In genomic region chr9:110881953-110882352, GRCm38 (mm10) we compare ENCODE assay signal across 14 mouse cellular contexts. TPM values are rescaled to one million over a fixed set of nuclear protein-coding genes. Genes with fewer than 3 reads are reported as not detected.
DNase-seq lines count a peak whose midpoint lies in the region; ATAC-seq and TF ChIP-seq lines count a peak whose summit lies in the region.
"Had no signal": no experiment of that assay in that cellular context is flagged by ENCODE, and none has a peak within 500 bp of the region (broad histone marks: within the 10 kb centered on the region; RNA-seq: fewer than 3 reads in every experiment).

No protein-coding gene starts in this region.

- no peak overlapping the region for H3K9ac ChIP-seq in stomach, postnatal 0 days (ENCODE audit: low read length)
- H3K9ac ChIP-seq in forebrain, postnatal 0 days: no peak overlapping the region
- no peak overlapping the region for H3K9ac ChIP-seq in forebrain, embryonic 12.5 days
- H3K9ac ChIP-seq: limb, embryonic 12.5 days had no signal

- TF ChIP-seq CTCF in gastrocnemius, adult 2 months (IDR thresholded peaks at IDR 0.05): no peak
- TF ChIP-seq CTCF in stomach, postnatal 0 days (IDR thresholded peaks at IDR 0.05; ENCODE audit: low read depth): no peak
- no peak for TF ChIP-seq CTCF in forebrain, postnatal 0 days (IDR thresholded peaks at IDR 0.05; ENCODE audit: low read depth)

- no peaks in the 10 kb centered on the region for H3K27me3 ChIP-seq in stomach, postnatal 0 days (ENCODE audit: control insufficient read depth, insufficient read depth, low read length)
- H3K27me3 ChIP-seq in forebrain, postnatal 0 days (ENCODE audit: insufficient read depth, low read length): peaks cover 9% of the 10 kb centered on the region
- peaks cover 56% of the 10 kb centered on the region for H3K27me3 ChIP-seq in forebrain, embryonic 12.5 days

- no peak for TF ChIP-seq EP300 in stomach, postnatal 0 days (optimal IDR thresholded peaks at IDR 0.05)

- intact Hi-C loops in gastrocnemius, adult 2 months (cut with DNase I): loop anchor here (5.0 kb wide), 1 partner anchor 70 kb away; the partner anchor contains the start of gene Lrrc2
- intact Hi-C loops in gastrocnemius, postnatal 14 days (cut with DNase I; ENCODE audit: low total_unique reads): no loop called here

- peaks cover 5% of the 10 kb centered on the region; the same call in 1 of the 2 replicates for H3K4me1 ChIP-seq in stomach, postnatal 0 days (replicated peaks; ENCODE audit: control insufficient read depth, insufficient read depth)
- no peaks in the 10 kb centered on the region for H3K4me1 ChIP-seq in forebrain, postnatal 0 days (ENCODE audit: insufficient read depth)
- peaks cover 10% of the 10 kb centered on the region for H3K4me1 ChIP-seq in forebrain, embryonic 12.5 days

- H3K4me2 ChIP-seq in stomach, postnatal 0 days (replicated peaks; ENCODE audit: low read depth): peak overlapping the region; percentile 5; the same call in 1 of the 2 replicates
- H3K4me2 ChIP-seq in forebrain, postnatal 0 days (ENCODE audit: low read depth): no peak overlapping the region
- no peak overlapping the region for H3K4me2 ChIP-seq in forebrain, embryonic 12.5 days
- H3K4me2 ChIP-seq: limb, embryonic 12.5 days had no signal

- no peaks in the 10 kb centered on the region; the same call in 1 of the 2 replicates for H3K36me3 ChIP-seq in stomach, postnatal 0 days (ENCODE audit: control insufficient read depth, insufficient read depth, low read length)
- H3K36me3 ChIP-seq in forebrain, postnatal 0 days (ENCODE audit: insufficient read depth): no peaks in the 10 kb centered on the region
- no peaks in the 10 kb centered on the region for H3K36me3 ChIP-seq in forebrain, embryonic 12.5 days (replicated peaks)
- H3K36me3 ChIP-seq: limb, embryonic 12.5 days had no signal

- ATAC-seq in stomach, postnatal 0 days (ENCODE audit: low FRiP score, low TSS enrichment): no peak
- no peak for ATAC-seq in forebrain, postnatal 0 days
- no peak for ATAC-seq in forebrain, embryonic 12.5 days (ENCODE audit: low FRiP score)
- ATAC-seq: forebrain, embryonic 14.5 days had no signal

- no peaks in the 10 kb centered on the region for H3K9me3 ChIP-seq in stomach, postnatal 0 days (ENCODE audit: control insufficient read depth, low read length)
- no peaks in the 10 kb centered on the region for H3K9me3 ChIP-seq in forebrain, postnatal 0 days (ENCODE audit: low read length)
- H3K9me3 ChIP-seq in forebrain, embryonic 12.5 days: no peaks in the 10 kb centered on the region
- H3K9me3 ChIP-seq: limb, embryonic 12.5 days had no signal

- DNase-seq in gastrocnemius, adult 2 months: peak; percentile 52
- no peak for DNase-seq in gastrocnemius, postnatal 14 days
- DNase-seq in urinary bladder, postnatal 14 days (ENCODE audit: low spot score): peak; percentile 52
- DNase-seq in urinary bladder, adult 18-20 months (ENCODE audit: low spot score in 2 of 2): no peak
- peak; percentile 55 to 83 for DNase-seq in kidney, postnatal 25 days
- DNase-seq in stomach, postnatal 0 days (ENCODE audit: low spot score): no peak
- no peak for DNase-seq in forebrain, postnatal 0 days
- DNase-seq: cerebellum, adult 2 months; layer of hippocampus, adult 9-11 months had no signal

- H3K27ac ChIP-seq in gastrocnemius, adult 2 months: peak overlapping the region; percentile 91
- H3K27ac ChIP-seq in stomach, postnatal 0 days (replicated peaks): peak overlapping the region; percentile 88
- H3K27ac ChIP-seq in forebrain, postnatal 0 days (ENCODE audit: low read depth, low read length): no peak overlapping the region
- no peak overlapping the region for H3K27ac ChIP-seq in forebrain, embryonic 12.5 days
- H3K27ac ChIP-seq: limb, embryonic 12.5 days had no signal

- WGBS in stomach, postnatal 0 days: 60% methylated on average over 7 of the region's 7 CpGs
- WGBS in forebrain, postnatal 0 days: 78% methylated on average over 7 of the region's 7 CpGs
- WGBS in forebrain, embryonic 12.5 days: 74% methylated on average over 7 of the region's 7 CpGs

- H3K4me3 ChIP-seq in gastrocnemius, adult 2 months: peak overlapping the region; percentile 73
- no peak overlapping the region for H3K4me3 ChIP-seq in stomach, postnatal 0 days (ENCODE audit: low read depth, low read length)
- no peak overlapping the region for H3K4me3 ChIP-seq in forebrain, postnatal 0 days (ENCODE audit: low read depth, low read length)
- no peak overlapping the region for H3K4me3 ChIP-seq in forebrain, embryonic 12.5 days (replicated peaks)
- H3K4me3 ChIP-seq: limb, embryonic 12.5 days had no signal

RNA-seq across cellular contexts. Expression of gene Tmie, which starts 2.0 kb away (rescaled TPM):
- under 1 TPM; 0.41 to 0.70 TPM for total RNA-seq in gastrocnemius, adult 2 months (2021)
- total RNA-seq in gastrocnemius, postnatal 14 days (2021): under 1 TPM; 0.55 to 0.62 TPM
- 1.5 and 1.6 TPM in 2 replicates for polyA plus RNA-seq in stomach, postnatal 0 days (2015; fragmentation: Nextera tagmentation; extraction: Ambion mirVana)
- total RNA-seq in forebrain, postnatal 0 days (2014; rRNA removed): 2.5 and 5.3 TPM in 2 replicates
- 2.3 and 4.0 TPM in 2 replicates for polyA plus RNA-seq in forebrain, postnatal 0 days (2015; fragmentation: Nextera tagmentation; extraction: Ambion mirVana)
- 0.42 and 0.43 TPM in 2 replicates for polyA plus RNA-seq in forebrain, embryonic 12.5 days (2016; fragmentation: Nextera tagmentation; extraction: Ambion mirVana)
- polyA plus RNA-seq: C2C12 had no signal

RNA-seq across cellular contexts. Expression of gene Als2cl, which starts 2.3 kb away (rescaled TPM):
- total RNA-seq in gastrocnemius, adult 2 months (2021): 1 to 10 TPM; 3.7 to 7.5 TPM
- 1 to 10 TPM; 4.0 to 9.5 TPM for total RNA-seq in gastrocnemius, postnatal 14 days (2021)
- 5.5 and 6.1 TPM in 2 replicates for polyA plus RNA-seq in stomach, postnatal 0 days (2015; fragmentation: Nextera tagmentation; extraction: Ambion mirVana)
- total RNA-seq in forebrain, postnatal 0 days (2014; rRNA removed): 3.8 and 4.6 TPM in 2 replicates
- 0.49 and 1.6 TPM in 2 replicates for polyA plus RNA-seq in forebrain, postnatal 0 days (2015; fragmentation: Nextera tagmentation; extraction: Ambion mirVana)
- 1.2 and 1.7 TPM in 2 replicates for polyA plus RNA-seq in forebrain, embryonic 12.5 days (2016; fragmentation: Nextera tagmentation; extraction: Ambion mirVana)

RNA-seq across cellular contexts. Expression of gene Prss50, which starts 24.2 kb away (rescaled TPM):
- total RNA-seq in gastrocnemius, adult 2 months (2021): not detected
- not detected for total RNA-seq in gastrocnemius, postnatal 14 days (2021)
- 0.10 and 0.18 TPM in 2 replicates for polyA plus RNA-seq in stomach, postnatal 0 days (2015; fragmentation: Nextera tagmentation; extraction: Ambion mirVana)
- total RNA-seq in forebrain, postnatal 0 days (2014; rRNA removed): 0.24 TPM in 1 of 2 replicates, not detected in the other
- polyA plus RNA-seq in forebrain, postnatal 0 days (2015; fragmentation: Nextera tagmentation; extraction: Ambion mirVana): 0.54 and 0.63 TPM in 2 replicates
- 0.17 TPM in 1 of 2 replicates, not detected in the other for polyA plus RNA-seq in forebrain, embryonic 12.5 days (2016; fragmentation: Nextera tagmentation; extraction: Ambion mirVana)
- total RNA-seq: hematopoietic stem cell, adult 5-6 weeks had no signal
- polyA plus RNA-seq: forebrain, embryonic 14.5 days had no signal

RNA-seq across cellular contexts. Expression of gene Fam240a, which starts 34.7 kb away (rescaled TPM):
- total RNA-seq in gastrocnemius, adult 2 months (2021): 1 to 10 TPM in 1 of 2 experiments, not detected in 1; 2.4 TPM
- total RNA-seq in gastrocnemius, postnatal 14 days (2021): 1 to 10 TPM in 1 of 2 experiments, under 1 TPM in 1; 0.78 to 2.6 TPM
- not detected in 2 replicates for polyA plus RNA-seq in stomach, postnatal 0 days (2015; fragmentation: Nextera tagmentation; extraction: Ambion mirVana)
- total RNA-seq in forebrain, postnatal 0 days (2014; rRNA removed): 0.54 TPM in 1 of 2 replicates, not detected in the other
- 0.58 TPM in 1 of 2 replicates, not detected in the other for polyA plus RNA-seq in forebrain, postnatal 0 days (2015; fragmentation: Nextera tagmentation; extraction: Ambion mirVana)
- not detected in 2 replicates for polyA plus RNA-seq in forebrain, embryonic 12.5 days (2016; fragmentation: Nextera tagmentation; extraction: Ambion mirVana)
- total RNA-seq: hematopoietic stem cell, adult 5-6 weeks had no signal
- polyA plus RNA-seq: C2C12; cerebellum, adult 2 months; forebrain, embryonic 14.5 days; limb, embryonic 12.5 days had no signal

RNA-seq across cellular contexts. Expression of gene Prss46, which starts 37.6 kb away (rescaled TPM):
- not detected for total RNA-seq in gastrocnemius, adult 2 months (2021)
- not detected for total RNA-seq in gastrocnemius, postnatal 14 days (2021)
- polyA plus RNA-seq in stomach, postnatal 0 days (2015; fragmentation: Nextera tagmentation; extraction: Ambion mirVana): not detected in 2 replicates
- not detected in 2 replicates for total RNA-seq in forebrain, postnatal 0 days (2014; rRNA removed)
- polyA plus RNA-seq in forebrain, postnatal 0 days (2015; fragmentation: Nextera tagmentation; extraction: Ambion mirVana): 0.12 TPM in 1 of 2 replicates, not detected in the other
- not detected in 2 replicates for polyA plus RNA-seq in forebrain, embryonic 12.5 days (2016; fragmentation: Nextera tagmentation; extraction: Ambion mirVana)
- total RNA-seq: hematopoietic stem cell, adult 5-6 weeks had no signal
- polyA plus RNA-seq: cerebellum, adult 2 months; forebrain, embryonic 14.5 days; limb, embryonic 12.5 days had no signal

Comparison
In these comparisons a context has a peak if more than half of its experiments do, and no peak if none do; other contexts are left out.
1. DNase-seq: peak in gastrocnemius, adult 2 months (single experiment), urinary bladder, postnatal 14 days (single experiment) and kidney, postnatal 25 days (2 of 2); none in gastrocnemius, postnatal 14 days (single experiment), urinary bladder, adult 18-20 months (0 of 2), stomach, postnatal 0 days (single experiment) and forebrain, postnatal 0 days (single experiment).
2. H3K27ac ChIP-seq: peak in gastrocnemius, adult 2 months (single experiment) and stomach, postnatal 0 days (single experiment); none in forebrain, postnatal 0 days (single experiment) and forebrain, embryonic 12.5 days (single experiment).